Mouse (Mus musculus): ENCODE data around the gene Eif4a2.

DNA sequence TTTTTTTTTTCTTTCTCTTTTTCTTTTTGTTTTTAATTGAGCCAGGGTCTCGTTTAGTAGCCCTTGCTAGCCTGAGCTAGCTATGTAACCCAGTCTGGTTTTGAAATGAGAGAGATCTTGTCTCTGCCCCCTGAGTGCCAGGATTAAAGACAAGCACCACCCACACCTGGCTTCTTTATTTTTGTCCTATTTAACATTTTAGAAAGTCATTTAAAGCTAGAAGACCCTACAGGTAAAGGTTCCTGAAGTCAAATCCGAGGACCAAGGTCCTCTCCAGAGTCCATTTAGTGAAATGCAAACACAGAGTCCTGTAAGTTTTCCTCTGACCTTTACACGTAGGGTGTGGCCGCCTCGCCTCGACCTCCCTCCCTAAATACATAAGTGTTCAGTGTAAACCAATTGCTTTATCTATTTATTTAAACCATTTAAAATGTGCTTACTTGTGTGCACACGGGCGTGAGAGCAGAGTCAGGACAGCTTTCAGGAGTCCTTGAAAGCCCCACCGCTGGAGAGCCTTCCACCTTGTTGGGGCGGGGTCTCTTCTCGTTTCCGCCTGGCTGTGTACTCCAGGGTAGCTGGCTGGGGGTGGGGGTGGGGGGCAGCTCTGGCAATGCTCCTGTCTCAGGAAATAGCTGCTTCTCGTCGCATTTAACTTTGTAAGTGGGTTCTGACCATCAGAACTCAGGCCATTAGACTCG lies 4.8 kb upstream of the Eif4a2 start:
- no peak for TF ChIP-seq POLR2A (IDR thresholded peaks at IDR 0.05; ENCODE audit: insufficient read depth, low read depth, low read length)
- no peak for TF ChIP-seq CTCF (IDR thresholded peaks at IDR 0.05)
